Mouse (Mus musculus) MEL (cell line): ENCODE results near the gene Fam49a. TPM values are rescaled to one million over a fixed set of nuclear protein-coding genes. Genes with fewer than 3 reads are reported as not detected.
A peak's percentile ranks its signal among the peaks of the same experiment; 100 is the strongest.

ENCODE experiments used
- DNase-seq: peaks from one replicate; pipeline ENCODE4 v3.0.0; 2011; ENCODE audit warnings: low read depth, low spot score
- H3K27ac ChIP-seq: 2 replicates; pipeline ENCODE4 v1.5.1; 2012; ENCODE audit warnings: low read depth, mild to moderate bottlenecking, control low read depth, low read length, moderate library complexity; ENCODE audit not compliant: control insufficient read depth
- H3K27me3 ChIP-seq, 2 experiments: fragments of 150-350 bp in 1 of 2; sonication (generic) in 1 of 2; 2 replicates each; pipeline ENCODE4 v1.6.1; 2012; ENCODE audit warnings: low read length in 2 of 2, mild to moderate bottlenecking in 2 of 2, improper control_type of control experiment in 1 of 2, moderate library complexity in 1 of 2; ENCODE audit not compliant: insufficient read depth in 2 of 2, control insufficient read depth in 1 of 2
- H3K36me3 ChIP-seq, 2 experiments: 2 replicates each; pipeline ENCODE4 v1.6.1; 2012 to 2014; ENCODE audit warnings: low read length in 2 of 2, improper control_type of control experiment in 1 of 2, inconsistent platforms in 1 of 2, mild to moderate bottlenecking in 1 of 2; ENCODE audit not compliant: insufficient read depth in 2 of 2, control insufficient read depth in 1 of 2
- H3K4me1 ChIP-seq, 2 experiments: fragments of 150-350 bp in 1 of 2; sonication (generic) in 1 of 2; 2 replicates each; pipeline ENCODE4 v1.6.1; 2012; ENCODE audit warnings: low read length in 2 of 2, improper control_type of control experiment in 1 of 2, mild to moderate bottlenecking in 1 of 2; ENCODE audit not compliant: insufficient read depth in 2 of 2, control insufficient read depth in 1 of 2
- H3K4me3 ChIP-seq, 2 experiments: fragments of 150-350 bp in 1 of 2; sonication (generic) in 1 of 2; 2 replicates each; pipeline ENCODE4 v1.5.1; 2012; ENCODE audit warnings: low read depth in 2 of 2, low read length in 2 of 2, mild to moderate bottlenecking in 2 of 2, moderate library complexity in 2 of 2, control low read depth in 1 of 2, improper control_type of control experiment in 1 of 2; ENCODE audit not compliant: control insufficient read depth in 1 of 2, insufficient read depth in 1 of 2
- H3K79me2 ChIP-seq: 2 replicates; pipeline ENCODE4 v1.6.1; 2012; ENCODE audit warnings: mild to moderate bottlenecking, low read length, moderate library complexity; ENCODE audit not compliant: control insufficient read depth, poor library complexity, insufficient read depth
- H3K9ac ChIP-seq: 2 replicates; pipeline ENCODE4 v1.6.1; 2012; ENCODE audit warnings: low read depth, mild to moderate bottlenecking, control low read depth, low read length, moderate library complexity; ENCODE audit not compliant: control insufficient read depth, poor library complexity, severe bottlenecking
- H3K9me3 ChIP-seq: fragments of 150-350 bp; sonication (generic); replicated peaks from 2 replicates; pipeline ENCODE4 v1.6.1; 2012; ENCODE audit warnings: mild to moderate bottlenecking, low read length, improper control_type of control experiment, moderate library complexity; ENCODE audit not compliant: insufficient read depth
- BHLHE40 ChIP-seq: IDR thresholded peaks from 2 replicates; pipeline ENCODE4 v1.6.1; 2012; ENCODE audit warnings: low read depth, mild to moderate bottlenecking, inconsistent platforms, low read length, improper control_type of control experiment, borderline replicate concordance
- CHD1 ChIP-seq: IDR thresholded peaks from 2 replicates; pipeline ENCODE4 v1.6.1; 2012; ENCODE audit warnings: low read depth, mild to moderate bottlenecking, inconsistent platforms, low read length, improper control_type of control experiment
- CTCF ChIP-seq, 3 experiments: IDR thresholded peaks in 2 of 3; conservative IDR thresholded peaks in 1 of 3; 2 replicates each; pipeline ENCODE4 v1.5.1; 2011 to 2012; ENCODE audit warnings: low read length in 3 of 3, low read depth in 2 of 3, mild to moderate bottlenecking in 2 of 3, improper control_type of control experiment in 1 of 3, inconsistent platforms in 1 of 3, mixed read lengths in 1 of 3, moderate library complexity in 1 of 3; ENCODE audit not compliant: control insufficient read depth in 1 of 3, insufficient read depth in 1 of 3, poor library complexity in 1 of 3, severe bottlenecking in 1 of 3
- E2F4 ChIP-seq: IDR thresholded peaks from 2 replicates; pipeline ENCODE4 v1.6.1; 2011; ENCODE audit warnings: low read depth, low read length, improper control_type of control experiment, borderline replicate concordance
- EP300 ChIP-seq, 2 experiments: IDR thresholded peaks; 2 replicates each; pipeline ENCODE4 v1.6.1; 2011; ENCODE audit warnings: improper control_type of control experiment in 2 of 2, low read length in 2 of 2, low read depth in 1 of 2, mild to moderate bottlenecking in 1 of 2
- GATA1 ChIP-seq: IDR thresholded peaks from 2 replicates; pipeline ENCODE4 v1.6.1; 2011; ENCODE audit warnings: low read depth, low read length, improper control_type of control experiment
- HCFC1 ChIP-seq: IDR thresholded peaks from 2 replicates; pipeline ENCODE4 v1.6.1; 2012; ENCODE audit warnings: low read depth, mild to moderate bottlenecking, inconsistent platforms, low read length, improper control_type of control experiment, moderate library complexity
- JUND ChIP-seq: IDR thresholded peaks from 2 replicates; pipeline ENCODE4 v1.6.1; 2011; ENCODE audit warnings: low read depth, mild to moderate bottlenecking, improper control_type of control experiment, low read length
- MAFK ChIP-seq: IDR thresholded peaks from 2 replicates; pipeline ENCODE4 v1.6.1; 2011; ENCODE audit warnings: low read depth, mild to moderate bottlenecking, low read length, improper control_type of control experiment, borderline replicate concordance
- MAX ChIP-seq: IDR thresholded peaks from 2 replicates; pipeline ENCODE4 v1.6.1; 2011; ENCODE audit warnings: low read length, improper control_type of control experiment
- MAZ ChIP-seq: IDR thresholded peaks from 2 replicates; pipeline ENCODE4 v1.6.1; 2012; ENCODE audit warnings: low read depth, mild to moderate bottlenecking, inconsistent platforms, low read length, improper control_type of control experiment
- MEF2A ChIP-seq: IDR thresholded peaks from 2 replicates; pipeline ENCODE4 v1.6.1; 2014; ENCODE audit warnings: low read depth, mild to moderate bottlenecking, inconsistent platforms, low read length, improper control_type of control experiment; ENCODE audit not compliant: poor library complexity, insufficient replicate concordance, severe bottlenecking; ENCODE audit errors: extremely low read depth
- MXI1 ChIP-seq: IDR thresholded peaks from 2 replicates; pipeline ENCODE4 v1.6.1; 2011; ENCODE audit warnings: mild to moderate bottlenecking, low read depth, low read length, improper control_type of control experiment
- MYB ChIP-seq: IDR thresholded peaks from 2 replicates; pipeline ENCODE4 v1.6.1; 2011; ENCODE audit warnings: mild to moderate bottlenecking, low read depth, low read length, improper control_type of control experiment
- MYC ChIP-seq: IDR thresholded peaks from 2 replicates; pipeline ENCODE4 v1.6.1; 2011; ENCODE audit warnings: low read depth, mild to moderate bottlenecking, low read length, improper control_type of control experiment, moderate library complexity
- NELFE ChIP-seq: IDR thresholded peaks from 2 replicates; pipeline ENCODE4 v1.6.1; 2011; ENCODE audit warnings: low read depth, low read length, improper control_type of control experiment
- POLR2AphosphoS2 ChIP-seq: IDR thresholded peaks from 2 replicates; pipeline ENCODE4 v1.6.1; 2011; ENCODE audit warnings: low read length, improper control_type of control experiment
- RAD21 ChIP-seq: IDR thresholded peaks from 2 replicates; pipeline ENCODE4 v1.6.1; 2011; ENCODE audit warnings: mild to moderate bottlenecking, low read depth, low read length, improper control_type of control experiment
- SIN3A ChIP-seq: IDR thresholded peaks from 2 replicates; pipeline ENCODE4 v1.6.1; 2012; ENCODE audit warnings: low read length, improper control_type of control experiment, inconsistent platforms
- SMC3 ChIP-seq: IDR thresholded peaks from 2 replicates; pipeline ENCODE4 v1.6.1; 2011; ENCODE audit warnings: low read depth, low read length, improper control_type of control experiment
- TAL1 ChIP-seq: IDR thresholded peaks from 2 replicates; pipeline ENCODE4 v1.6.1; 2012; ENCODE audit warnings: mild to moderate bottlenecking, inconsistent platforms, low read length, moderate library complexity, mixed read lengths
- TCF12 ChIP-seq: IDR thresholded peaks from 2 replicates; pipeline ENCODE4 v1.6.1; 2014; ENCODE audit warnings: low read depth, mild to moderate bottlenecking, inconsistent platforms, low read length, improper control_type of control experiment, moderate library complexity
- UBTF ChIP-seq: IDR thresholded peaks from 2 replicates; pipeline ENCODE4 v1.6.1; 2012; ENCODE audit warnings: low read depth, mild to moderate bottlenecking, inconsistent platforms, low read length, improper control_type of control experiment, moderate library complexity, borderline replicate concordance; ENCODE audit not compliant: insufficient read depth
- USF2 ChIP-seq, 2 experiments: IDR thresholded peaks; 2 replicates each; pipeline ENCODE4 v1.6.1; 2011 to 2012; ENCODE audit warnings: improper control_type of control experiment in 2 of 2, low read length in 2 of 2, borderline replicate concordance in 1 of 2, inconsistent platforms in 1 of 2, low read depth in 1 of 2, mild to moderate bottlenecking in 1 of 2; ENCODE audit not compliant: insufficient read depth in 1 of 2
- ZC3H11A ChIP-seq: IDR thresholded peaks from 2 replicates; pipeline ENCODE4 v1.6.1; 2012; ENCODE audit warnings: low read depth, mild to moderate bottlenecking, inconsistent platforms, low read length, improper control_type of control experiment
- ZKSCAN1 ChIP-seq: IDR thresholded peaks from 2 replicates; pipeline ENCODE4 v1.6.1; 2012; ENCODE audit warnings: low read depth, mild to moderate bottlenecking, inconsistent platforms, low read length, improper control_type of control experiment, moderate library complexity
- polyA plus RNA-seq, 2 experiments: library from polyadenylated mRNA; stranded (reverse) in 1 of 2; unstranded in 1 of 2; fragments of >175 nt in 1 of 2; fragments of >200 nt in 1 of 2; gene quantifications; 2 replicates each; pipeline versions ENCODE4 v1.2.1 to v1.2.4; 2012; ENCODE audit warnings: low replicate concordance in 2 of 2, low read depth in 1 of 2; ENCODE audit not compliant: insufficient read length in 2 of 2, insufficient read depth in 1 of 2, missing spikeins in 1 of 2
- total RNA-seq: library from RNA; depleted of rRNA; stranded (reverse); fragments of 300-350 nt; gene quantifications from 2 replicates; pipeline ENCODE4 v1.2.3, GENCODE M21; 2012

Fam49a gene
- total and polyA plus RNA-seq, 3 experiments = 0.42 to 1.3 TPM; not detected in 1

DNA sequence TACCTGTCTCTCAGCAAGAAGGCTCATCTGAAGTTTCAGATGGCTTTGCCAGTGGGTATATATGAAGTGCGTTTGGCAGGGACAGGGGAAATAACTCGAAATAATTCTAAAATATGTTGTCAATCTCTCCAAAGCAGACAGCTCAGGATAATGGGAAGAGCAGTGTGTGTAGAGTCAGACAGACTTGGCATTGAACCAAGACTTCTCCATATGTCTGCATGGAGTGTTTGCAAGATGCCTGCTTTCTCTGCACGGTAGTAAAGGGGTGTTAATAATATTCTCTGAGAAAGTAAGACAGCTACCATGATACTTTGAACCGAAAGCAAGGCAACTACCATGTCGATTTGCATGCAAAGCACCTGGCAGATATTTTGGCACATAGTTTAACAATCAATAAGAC lies 147.1 kb downstream of the Fam49a start:
- TF ChIP-seq USF2 (IDR thresholded peaks at IDR 0.05; ENCODE audit: borderline replicate concordance in 1 of 2, insufficient read depth in 1 of 2, low read depth in 1 of 2, low read length in 2 of 2) = no peak
- TF ChIP-seq POLR2AphosphoS2 = no peak
- TF ChIP-seq MEF2A = no peak
- no peak for TF ChIP-seq SMC3
- TF ChIP-seq TCF12 = no peak
- no peak for TF ChIP-seq SIN3A
- TF ChIP-seq MYB = no peak
- no peak for TF ChIP-seq TAL1
- TF ChIP-seq MAFK = no peak
- no peak for TF ChIP-seq UBTF
- TF ChIP-seq MYC = no peak
- no peak for TF ChIP-seq MAX
- TF ChIP-seq CHD1 = no peak
- TF ChIP-seq HCFC1 = no peak
- no peak for TF ChIP-seq BHLHE40
- no peak for TF ChIP-seq ZKSCAN1

DNA sequence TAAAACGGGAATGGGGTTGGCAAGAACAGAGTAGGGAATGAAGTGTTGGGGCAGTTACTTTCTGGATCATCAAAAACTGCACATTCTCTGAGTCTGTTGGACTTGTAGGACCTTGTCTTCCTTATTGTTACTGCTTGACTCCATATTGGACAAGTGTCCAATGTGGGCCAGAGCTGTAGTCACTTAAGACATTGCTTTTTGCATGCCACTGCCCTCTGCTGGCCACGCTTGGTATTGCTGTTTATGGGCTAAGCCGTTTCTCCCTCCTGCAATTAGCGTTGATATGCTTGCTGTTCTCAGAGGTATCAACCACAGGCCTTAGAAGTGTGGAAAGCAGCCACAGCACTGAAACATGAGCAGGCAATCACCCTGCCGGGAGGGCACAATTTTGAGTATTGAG lies 150.7 kb downstream of the Fam49a start:
- Histone ChIP-seq H3K9ac (no peak overlapping the region), H3K27ac (no peak overlapping the region), H3K4me1 (no peaks in the 10 kb centered on the region), H3K9me3 (no peaks in the 10 kb centered on the region), H3K27me3 (peaks cover 0 to 3% of the 10 kb centered on the region in 2 experiments; a peak in 2 of 4 replicates), H3K36me3 (no peaks in the 10 kb centered on the region), H3K79me2 (no peaks in the 10 kb centered on the region), H3K4me3 (no peak overlapping the region)
- peak; percentile 79 for DNase-seq
- TF ChIP-seq CTCF (IDR thresholded peaks at IDR 0.05 in 2 of 3, conservative IDR thresholded peaks at IDR 0.05 in 1 of 3; ENCODE audit: control insufficient read depth in 1 of 3, insufficient read depth in 1 of 3, low read depth in 2 of 3, low read length in 3 of 3, poor library complexity in 1 of 3, severe bottlenecking in 1 of 3) (peak; percentile 84 to 98 (median 88)), EP300 (IDR thresholded peaks at IDR 0.05; ENCODE audit: low read depth in 1 of 2, low read length in 2 of 2) (no peak), GATA1 (no peak), ZC3H11A (peak; percentile 62), BHLHE40 (no peak), SMC3 (peak; percentile 87), MAZ (no peak), MAFK (no peak), NELFE (no peak), MXI1 (no peak), JUND (no peak), E2F4 (no peak), RAD21 (peak; percentile 67), SIN3A (no peak)

More for the DNA sequence above, 147.1 kb downstream of the Fam49a start:
- Histone ChIP-seq H3K4me3 (no peak overlapping the region), H3K4me1 (no peaks in the 10 kb centered on the region), H3K27ac (no peak overlapping the region), H3K27me3 (no peaks in the 10 kb centered on the region), H3K79me2 (no peaks in the 10 kb centered on the region), H3K36me3 (no peaks in the 10 kb centered on the region), H3K9me3 (no peaks in the 10 kb centered on the region), H3K9ac (no peak overlapping the region)
- DNase-seq = no peak
